Mouse (Mus musculus): ENCODE results near the gene Frmd4b. TPM values are rescaled to one million over a fixed set of nuclear protein-coding genes. Genes with fewer than 3 reads are reported as not detected.

Frmd4b gene
- total and polyA plus RNA-seq, 3 experiments = 0.13 to 0.70 (median 0.13) TPM

- Histone ChIP-seq H3K36me3 (replicated peaks in 1 of 2; ENCODE audit: control insufficient read depth in 1 of 2, insufficient read depth in 1 of 2, low read length in 1 of 2) (no peaks in the 10 kb centered on the region), H3K4me2 (ENCODE audit: insufficient read depth, low read depth, poor library complexity, severe bottlenecking) (no peak overlapping the region), H3K79me2 (replicated peaks; ENCODE audit: control insufficient read depth, extremely low read depth, insufficient read depth, poor library complexity, severe bottlenecking) (no peaks in the 10 kb centered on the region), H3K27me3 (replicated peaks) (no peaks in the 10 kb centered on the region), H3K9me3 (replicated peaks; ENCODE audit: low read length) (peaks cover 3% of the 10 kb centered on the region), H3K27ac (ENCODE audit: insufficient read depth, low read depth) (no peak overlapping the region), H3K4me3 (replicated peaks in 1 of 3; ENCODE audit: low read depth in 2 of 3, low read length in 2 of 3, poor library complexity in 1 of 3) (no peak overlapping the region), H3K4me1 (ENCODE audit: control insufficient read depth in 1 of 2, insufficient read depth in 2 of 2) (no peaks in the 10 kb centered on the region), H3K9ac (ENCODE audit: insufficient read depth, low read depth) (no peak overlapping the region)
- dilution Hi-C loops (cut with MboI; ENCODE audit: extremely low pct_ligation_motif_present, extremely low pct_unique_long_range_greater_than_20kb, low sequenced_read_pairs) = no loop called here
- DNase-seq (ENCODE audit: extremely low read depth) = no peak
- no peak for TF ChIP-seq RCOR1 (conservative IDR thresholded peaks at IDR 0.05; ENCODE audit: low read depth, low read length)
- no peak for TF ChIP-seq ZC3H11A (IDR thresholded peaks at IDR 0.05; ENCODE audit: low read depth, low read length)
- TF ChIP-seq MAZ (IDR thresholded peaks at IDR 0.05; ENCODE audit: low read depth, low read length) = no peak
- no peak for TF ChIP-seq SMC3 (IDR thresholded peaks at IDR 0.05; ENCODE audit: low read depth, low read length)
- no peak for TF ChIP-seq ZKSCAN1 (IDR thresholded peaks at IDR 0.05; ENCODE audit: borderline replicate concordance, low read depth, low read length)
- TF ChIP-seq ZNF384 (IDR thresholded peaks at IDR 0.05; ENCODE audit: low read depth, low read length) = no peak
- TF ChIP-seq USF1 (IDR thresholded peaks at IDR 0.05; ENCODE audit: low read depth, low read length) = no peak
- no peak for TF ChIP-seq CHD1 (IDR thresholded peaks at IDR 0.05; ENCODE audit: low read depth, low read length)
- TF ChIP-seq MYC (IDR thresholded peaks at IDR 0.05; ENCODE audit: low read depth, low read length) = no peak
- no peak for TF ChIP-seq PAX5 (IDR thresholded peaks at IDR 0.05; ENCODE audit: low read length)
- no peak for TF ChIP-seq KAT2A (IDR thresholded peaks at IDR 0.05; ENCODE audit: insufficient replicate concordance, low read length)
- TF ChIP-seq IRF4 (IDR thresholded peaks at IDR 0.05; ENCODE audit: low read depth, low read length) = no peak
- TF ChIP-seq E2F4 (IDR thresholded peaks at IDR 0.05; ENCODE audit: insufficient replicate concordance, low read depth, low read length) = no peak
- no peak for TF ChIP-seq UBTF (IDR thresholded peaks at IDR 0.05; ENCODE audit: low read depth, low read length)
- no peak for TF ChIP-seq TBP (conservative IDR thresholded peaks at IDR 0.05; ENCODE audit: low read depth, low read length)
- no peak for TF ChIP-seq TCF12 (IDR thresholded peaks at IDR 0.05; ENCODE audit: low read depth, low read length)
- no peak for TF ChIP-seq MAX (IDR thresholded peaks at IDR 0.05; ENCODE audit: low read length)
- TF ChIP-seq BHLHE40 (IDR thresholded peaks at IDR 0.05; ENCODE audit: low read depth, low read length) = no peak
- TF ChIP-seq NELFE (IDR thresholded peaks at IDR 0.05; ENCODE audit: low read depth, low read length) = no peak
- in situ Hi-C loops (cut with MboI; ENCODE audit: low pct_ligation_motif_present, low pct_unique_long_range_greater_than_20kb, low sequenced_read_pairs) = no loop called here
Measured at GRCm38 (mm10) chr6:97356612-97357011, 260.7 kb downstream of the Frmd4b start.

GRCm38 (mm10) chr6:97355141-97355540 is 262.2 kb downstream of the Frmd4b start:
- no peak overlapping the region for H3K4me2 ChIP-seq (ENCODE audit: insufficient read depth, low read depth, poor library complexity, severe bottlenecking)
- no peaks in the 10 kb centered on the region for H3K36me3 ChIP-seq (replicated peaks in 1 of 2; ENCODE audit: control insufficient read depth in 1 of 2, insufficient read depth in 1 of 2, low read length in 1 of 2)
- TF ChIP-seq ZMIZ1 (IDR thresholded peaks at IDR 0.05; ENCODE audit: low read depth, low read length) (no peak), ELF1 (IDR thresholded peaks at IDR 0.05; ENCODE audit: low read depth, low read length) (no peak), RCOR1 (conservative IDR thresholded peaks at IDR 0.05; ENCODE audit: low read depth, low read length) (no peak), MXI1 (IDR thresholded peaks at IDR 0.05; ENCODE audit: low read depth, low read length) (no peak), TCF12 (IDR thresholded peaks at IDR 0.05; ENCODE audit: low read depth, low read length) (no peak), EP300 (IDR thresholded peaks at IDR 0.05; ENCODE audit: low read length) (no peak), JUN (IDR thresholded peaks at IDR 0.05; ENCODE audit: insufficient read depth, low read depth, low read length) (no peak), POLR2AphosphoS2 (IDR thresholded peaks at IDR 0.05; ENCODE audit: low read depth, low read length) (no peak), MAFK (IDR thresholded peaks at IDR 0.05; ENCODE audit: insufficient replicate concordance, low read length) (no peak), HCFC1 (IDR thresholded peaks at IDR 0.05; ENCODE audit: low read depth, low read length) (no peak)
- no peak overlapping the region for H3K27ac ChIP-seq (ENCODE audit: insufficient read depth, low read depth)
- H3K9ac ChIP-seq (ENCODE audit: insufficient read depth, low read depth) = no peak overlapping the region
- dilution Hi-C loops (cut with MboI; ENCODE audit: extremely low pct_ligation_motif_present, extremely low pct_unique_long_range_greater_than_20kb, low sequenced_read_pairs) (no loop called here), in situ Hi-C loops (cut with MboI; ENCODE audit: low pct_ligation_motif_present, low pct_unique_long_range_greater_than_20kb, low sequenced_read_pairs) (no loop called here)
- H3K9me3 ChIP-seq (replicated peaks; ENCODE audit: low read length) = no peaks in the 10 kb centered on the region
- DNase-seq (ENCODE audit: extremely low read depth) = no peak
- no peaks in the 10 kb centered on the region for H3K27me3 ChIP-seq (replicated peaks)
- H3K79me2 ChIP-seq (replicated peaks; ENCODE audit: control insufficient read depth, extremely low read depth, insufficient read depth, poor library complexity, severe bottlenecking) = no peaks in the 10 kb centered on the region
- H3K4me1 ChIP-seq (ENCODE audit: control insufficient read depth in 1 of 2, insufficient read depth in 2 of 2) = no peaks in the 10 kb centered on the region
- H3K4me3 ChIP-seq (replicated peaks in 1 of 3; ENCODE audit: low read depth in 2 of 3, low read length in 2 of 3, poor library complexity in 1 of 3) = no peak overlapping the region

All from CH12.LX (cell line).